Mouse (Mus musculus): ENCODE data around the gene Defb46.

The Defb46 gene

GRCm38 (mm10) chr8:19239616-19240015, at the start of gene Defb46:
Gene Defb46, plus strand, starts transcription at chr8:19239916.
- DNase-seq (ENCODE audit: low spot score in 2 of 2), result no peak

- DNase-seq (ENCODE audit: low spot score in 2 of 2), result no peak
Observed at GRCm38 (mm10) chr8:19225161-19225560, 14.6 kb upstream of the Defb46 start, which contains the start of gene Defb6. Gene Defb6, plus strand, starts transcription at chr8:19225478.

GRCm38 (mm10) chr8:19238101-19238500, 1.6 kb upstream of the Defb46 start:
- DNase-seq (ENCODE audit: low spot score in 2 of 2), result no peak

- no peak for DNase-seq (ENCODE audit: low spot score in 2 of 2)
Observed at GRCm38 (mm10) chr8:19247280-19247679, 7.6 kb downstream of the Defb46 start, which contains the start of gene Defb5. Gene Defb5, plus strand, starts transcription at chr8:19247580.

- no peak for DNase-seq (ENCODE audit: low spot score in 2 of 2)
Observed at GRCm38 (mm10) chr8:19258136-19258535, 18.4 kb downstream of the Defb46 start.

- DNase-seq (ENCODE audit: low spot score in 2 of 2), result no peak
Observed at GRCm38 (mm10) chr8:19259667-19260066, 20.0 kb downstream of the Defb46 start.

Measured in right cerebral cortex, postnatal 36 days (tissue).